Mouse (Mus musculus): ENCODE data around the gene Rbm39.
"Not testable (repeated sequence)": the region's sequence is repeated elsewhere in the genome, so short reads cannot be mapped to it uniquely, and the experiment has no call there.

The Rbm39 gene

GRCm38 (mm10) chr2:156179046-156179795 lies 817 bp downstream of the Rbm39 start:
- peak; percentile 69 for DNase-seq

DNA sequence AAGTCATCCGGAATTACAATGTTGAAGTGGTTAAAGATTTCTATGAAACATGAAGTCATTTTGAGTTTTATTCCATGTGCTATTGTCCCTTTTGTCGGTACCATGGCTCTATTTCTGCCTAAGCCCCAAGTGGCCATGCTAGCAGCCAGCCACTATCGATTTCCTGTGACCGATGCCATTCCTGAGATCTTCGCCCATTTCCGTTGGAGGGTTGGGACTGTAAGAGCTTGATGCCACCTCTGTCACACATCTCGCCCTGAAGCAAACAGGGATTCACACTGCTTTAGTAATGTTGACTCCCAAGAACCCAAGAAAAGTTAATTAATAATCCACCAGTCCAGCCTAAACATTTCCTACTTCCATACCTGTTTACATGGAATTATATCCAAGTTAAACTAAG lies 2.4 kb downstream of the Rbm39 start:
- DNase-seq, result no peak

DNA sequence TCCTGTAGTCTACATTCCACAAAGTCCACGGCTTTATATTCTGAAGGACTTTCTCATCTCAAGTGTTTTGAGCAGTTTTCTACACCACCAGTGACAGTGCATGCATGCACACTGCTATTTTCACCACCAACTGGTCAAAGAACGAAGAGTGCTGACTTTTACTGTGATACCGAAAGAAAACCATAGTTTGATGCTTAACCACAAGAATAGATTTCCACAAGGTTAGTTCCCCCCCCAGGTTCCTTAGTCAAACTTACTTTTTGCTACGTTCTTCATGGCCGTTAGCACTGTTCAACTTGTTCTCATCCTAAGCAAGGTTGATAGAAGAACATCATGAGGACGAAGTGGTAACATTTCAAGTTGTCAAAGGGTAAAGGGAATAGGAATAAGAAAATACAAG lies 3.0 kb downstream of the Rbm39 start:
- no peak for DNase-seq

GRCm38 (mm10) chr2:156166557-156166956 lies 13.5 kb downstream of the Rbm39 start:
- DNase-seq, result no peak

DNA sequence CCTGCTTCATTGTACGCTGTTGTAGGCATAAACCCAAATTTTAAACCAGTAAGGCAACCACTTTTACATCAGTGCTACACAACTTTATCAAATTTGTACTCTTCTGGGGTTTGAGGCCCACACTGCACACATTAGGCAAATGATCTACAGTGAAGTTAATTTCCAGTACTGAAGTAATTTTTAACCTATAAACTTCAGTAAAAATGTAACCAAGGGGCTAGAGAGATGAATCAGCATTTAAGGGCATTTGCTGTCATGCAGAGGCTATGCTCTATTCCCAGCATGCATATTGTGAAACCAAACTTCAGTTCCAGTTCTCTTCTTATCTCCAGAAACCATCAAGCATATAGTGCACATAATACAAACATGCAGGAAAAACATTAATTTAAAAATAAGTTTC lies 14.6 kb downstream of the Rbm39 start:
- DNase-seq, result no peak

GRCm38 (mm10) chr2:156151538-156151937 lies 28.5 kb downstream of the Rbm39 start:
- no peak for DNase-seq

- no peak for DNase-seq
Measured at GRCm38 (mm10) chr2:156147316-156147915, 32.6 kb downstream of the Rbm39 start.

DNA sequence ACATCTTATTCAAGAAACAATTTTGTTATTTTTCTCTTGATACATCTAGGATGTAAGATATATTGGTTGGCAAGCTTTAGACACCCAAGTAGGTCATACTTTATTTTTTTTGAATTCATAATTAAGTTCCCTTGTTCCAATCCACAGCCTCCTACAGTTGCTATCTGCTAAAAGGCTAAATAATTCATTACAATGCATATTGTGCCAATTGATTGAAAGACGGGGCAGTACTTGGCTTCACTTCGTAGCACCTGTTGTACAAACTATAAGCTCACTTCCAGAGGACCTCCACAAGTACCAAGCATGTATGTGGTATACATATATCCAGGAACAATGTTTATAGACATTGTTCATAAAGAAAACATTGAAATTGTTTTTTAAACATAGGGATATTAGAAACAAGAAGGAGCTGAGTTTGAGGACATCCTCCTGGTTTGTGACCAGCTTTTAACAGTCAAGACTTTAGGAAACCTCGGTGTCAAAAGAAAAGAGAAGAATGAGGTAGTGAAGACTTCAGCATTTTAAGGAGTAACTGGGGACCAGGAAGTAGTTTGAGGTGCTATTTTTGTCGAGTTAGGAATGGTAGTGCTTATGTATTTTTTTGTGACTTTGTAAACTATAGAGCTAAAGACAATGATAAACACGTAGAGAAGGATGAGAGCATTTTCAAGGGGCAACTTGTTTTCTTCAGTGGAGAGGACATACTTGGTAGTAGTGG lies 33.6 kb downstream of the Rbm39 start:
- DNase-seq, result no peak

GRCm38 (mm10) chr2:156145486-156146130 lies 34.4 kb downstream of the Rbm39 start:
- DNase-seq, result no peak

- peak; percentile 87 for DNase-seq
Measured at GRCm38 (mm10) chr2:156143953-156144724, 35.9 kb downstream of the Rbm39 start, which contains the start of the genes Romo1 and Nfs1. TSS of gene Romo1 (plus strand) at chr2:156144039. TSS of gene Nfs1 (minus strand) at chr2:156144186.

- no peak for DNase-seq
Measured at GRCm38 (mm10) chr2:156143367-156143766, 36.7 kb downstream of the Rbm39 start.

GRCm38 (mm10) chr2:156142820-156143219 lies 37.2 kb downstream of the Rbm39 start:
- DNase-seq, result no peak

GRCm38 (mm10) chr2:156135695-156136094 lies 44.3 kb downstream of the Rbm39 start:
- no peak for DNase-seq

DNA sequence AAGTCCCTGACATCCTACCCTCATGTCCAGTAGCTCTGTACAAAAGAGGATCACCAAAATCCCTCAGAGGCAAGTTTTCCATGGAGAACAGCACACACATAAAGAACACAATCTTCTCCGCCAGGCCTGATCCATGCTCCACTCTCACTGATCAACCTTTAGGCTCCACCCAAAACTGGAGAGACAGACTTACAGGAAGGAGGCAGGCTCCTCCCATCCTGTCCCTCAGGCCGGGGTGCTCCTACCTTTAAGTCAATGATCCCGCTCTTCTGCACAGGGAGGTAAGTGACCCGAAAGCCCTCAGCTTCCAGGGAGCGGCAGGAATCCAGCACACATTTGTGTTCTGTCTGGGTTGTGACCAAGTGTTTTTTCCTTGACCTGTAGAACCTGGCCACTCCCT lies 45.9 kb downstream of the Rbm39 start:
- no peak for DNase-seq

GRCm38 (mm10) chr2:156126992-156127391 lies 53.0 kb downstream of the Rbm39 start, which contains the start of gene Gm28036:
TSS of gene Gm28036 (minus strand) at chr2:156127092.
- DNase-seq, result no peak

DNA sequence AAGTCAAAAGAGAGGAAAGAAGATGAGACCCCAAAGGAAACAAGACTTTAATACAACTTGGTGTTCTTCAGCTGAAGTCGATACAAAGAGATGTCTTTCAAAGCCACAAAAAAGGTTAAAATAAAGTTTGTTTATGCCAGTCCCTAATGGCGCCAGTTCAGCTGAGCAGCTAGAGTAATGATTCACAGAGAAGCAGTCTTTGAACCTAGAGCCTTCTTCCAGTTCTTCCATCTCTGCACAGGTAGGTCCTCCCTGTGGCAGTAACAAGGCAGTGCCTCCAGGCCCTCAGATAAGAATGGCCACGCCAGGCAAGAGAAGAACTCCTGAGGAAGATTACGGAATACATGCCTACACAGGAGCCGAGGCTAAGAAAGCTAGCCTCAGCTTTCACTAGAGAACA lies 56.3 kb downstream of the Rbm39 start:
- peak; percentile 26 for DNase-seq

DNA sequence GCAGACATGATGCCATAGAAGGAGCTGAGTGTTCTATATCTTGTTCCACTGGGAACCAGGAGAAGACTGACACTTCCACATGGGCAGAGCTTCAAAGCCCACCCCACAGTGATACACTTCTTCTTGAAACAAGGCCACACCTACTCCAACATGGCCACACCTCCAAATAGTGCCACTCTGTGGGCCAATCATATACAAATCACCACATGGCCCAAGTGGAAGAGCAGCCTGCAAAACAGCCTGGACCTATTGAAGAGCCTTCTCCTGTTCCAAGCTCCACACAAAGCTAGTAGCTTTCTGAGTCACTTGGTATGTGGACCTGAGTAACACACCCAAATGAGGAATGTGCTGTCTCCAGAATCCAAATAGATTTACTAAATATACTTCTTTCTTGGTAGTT lies 60.5 kb downstream of the Rbm39 start:
- DNase-seq, result no peak

DNA sequence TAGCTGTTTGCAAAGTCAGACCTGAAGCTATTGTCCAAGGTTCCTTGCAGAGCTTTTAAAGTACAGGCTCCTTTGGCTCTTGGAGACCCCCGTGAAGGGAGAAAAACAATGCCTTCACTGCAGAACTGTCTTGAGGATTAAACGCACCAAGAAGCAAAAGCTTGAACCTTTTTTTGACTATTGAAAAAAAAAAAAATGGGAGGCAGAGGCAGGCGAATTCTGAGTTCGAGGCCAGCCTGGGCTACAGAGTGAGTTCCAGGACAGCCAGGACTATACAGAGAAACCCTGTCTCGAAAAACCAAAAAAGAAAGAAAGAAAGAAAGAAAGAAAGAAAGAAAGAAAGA lies 68.0 kb downstream of the Rbm39 start:
- DNase-seq, result not testable (repeated sequence)

GRCm38 (mm10) chr2:156111358-156112079 lies 68.5 kb downstream of the Rbm39 start, which contains the start of the genes Cpne1 and Rbm12:
TSS of gene Cpne1 (minus strand) at chr2:156111965.
TSS of gene Rbm12 (minus strand) at chr2:156111978.
- DNase-seq, result peak; percentile 86

DNA sequence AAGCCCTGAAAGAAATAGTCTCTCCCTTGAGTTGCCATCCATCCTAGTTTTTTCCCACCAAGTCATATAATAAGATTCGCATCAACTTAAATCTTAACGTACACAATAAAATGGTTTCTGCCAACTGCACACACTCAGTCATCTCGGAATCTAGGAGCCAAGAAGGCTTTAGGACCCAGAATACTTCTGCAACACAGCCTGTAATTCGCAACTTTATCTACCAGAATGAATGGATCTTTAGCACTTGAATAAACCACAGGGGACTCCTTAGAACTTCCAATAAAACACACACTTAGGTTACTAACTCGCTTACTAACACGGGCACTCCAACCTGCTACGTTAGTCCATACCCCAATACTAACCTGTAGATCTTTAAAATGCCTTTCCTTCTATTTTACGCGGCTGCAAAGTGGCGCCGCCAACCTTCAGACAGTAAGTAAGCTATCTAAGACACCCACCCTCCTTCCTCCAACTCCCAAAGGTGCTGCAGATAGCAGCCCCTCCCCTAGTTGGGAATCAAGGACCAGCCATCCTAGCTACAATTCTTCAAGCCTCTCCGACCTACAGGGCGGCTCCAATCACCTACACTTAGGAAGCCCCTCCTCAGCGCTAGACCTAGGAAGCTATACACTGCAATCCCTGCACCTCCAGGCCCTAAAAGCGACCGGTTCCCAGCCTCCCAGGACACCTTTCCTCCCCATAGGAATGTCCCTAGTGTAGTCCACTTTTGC lies 69.2 kb downstream of the Rbm39 start:
- DNase-seq, result no peak

Data from kidney, adult 11 months (tissue).